ENCODE assay signal across 35 mouse cellular contexts in the genomic region with DNA sequence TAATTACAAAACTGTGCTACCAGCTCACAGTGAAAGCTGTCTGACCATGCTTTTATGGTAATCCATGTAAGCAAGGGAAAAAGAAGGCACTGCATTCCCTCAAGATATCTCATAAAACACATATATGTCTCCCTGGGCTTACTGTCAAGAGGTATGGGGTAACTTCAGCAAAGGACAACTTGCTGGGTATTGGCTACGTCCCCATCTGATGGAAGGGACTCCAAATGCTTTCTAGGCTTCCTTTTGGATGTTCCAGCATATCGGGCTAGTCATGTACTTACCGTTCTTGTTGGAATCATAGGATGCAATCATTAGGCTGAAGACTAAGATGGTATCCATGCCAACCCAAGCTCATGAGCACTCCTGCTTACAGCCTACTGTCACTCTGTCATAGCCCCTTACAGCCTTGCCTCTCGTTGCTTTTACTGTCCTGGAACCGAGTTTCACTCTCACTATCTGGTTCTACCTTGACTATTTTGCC. TPM values are rescaled to one million over a fixed set of nuclear protein-coding genes. Genes with fewer than 3 reads are reported as not detected.
DNase-seq lines count a peak whose midpoint lies in the region; ATAC-seq and TF ChIP-seq lines count a peak whose summit lies in the region.
"Had no signal": no experiment of that assay in that cellular context is flagged by ENCODE, and none has a peak within 500 bp of the region (broad histone marks: within the 10 kb centered on the region; RNA-seq: fewer than 3 reads in every experiment).

A gene (minus strand): TSS at position 431 of the 481 bp plus-strand sequence.

- no peak within 1 kb of the TSS for H3K27ac ChIP-seq in CH12.LX (ENCODE audit: insufficient read depth, low read depth)
- H3K27ac ChIP-seq in intestine, embryonic 16.5 days (ENCODE audit: low read length) = no peak within 1 kb of the TSS; the same call in 1 of the 2 replicates
- peak within 1 kb of the TSS; percentile 90 for H3K27ac ChIP-seq in small intestine, adult 2 months (ENCODE audit: insufficient read depth, low read depth, low read length)
- H3K27ac ChIP-seq: embryonic facial prominence, embryonic 10.5 days; embryonic facial prominence, embryonic 13.5 days; forebrain, embryonic 10.5 days; forebrain, embryonic 13.5 days; heart, embryonic 15.5 days; hindbrain, embryonic 14.5 days; hindbrain, postnatal 0 days had no signal

- no peak for DNase-seq in CH12.LX (ENCODE audit: extremely low read depth)
- peak; percentile 97 for DNase-seq in fat pad, adult 2 months (ENCODE audit: extremely low read depth, low read depth, low spot score)
- DNase-seq in lung, postnatal 36 days = no peak
- DNase-seq: adrenal gland, adult 8-10 months; adrenal gland, postnatal 25 days; cerebellum, adult 11-12 months; cerebellum, adult 8-10 months; cerebellum, postnatal 10 days; cerebellum, postnatal 36 days; embryo, embryonic 11 days; gastrocnemius, adult 2 months; gastrocnemius, postnatal 14 days; heart, adult 18-20 months; heart, postnatal 14 days; heart, postnatal 4 days had no signal

- H3K4me2 ChIP-seq in CH12.LX (ENCODE audit: insufficient read depth, low read depth, poor library complexity, severe bottlenecking) = no peak within 1 kb of the TSS
- H3K4me2 ChIP-seq in intestine, embryonic 16.5 days (ENCODE audit: low read depth, low read length) = no peak within 1 kb of the TSS
- H3K4me2 ChIP-seq: embryonic facial prominence, embryonic 13.5 days; forebrain, embryonic 13.5 days; hindbrain, embryonic 14.5 days had no signal

- H3K9ac ChIP-seq in CH12.LX (ENCODE audit: insufficient read depth, low read depth) = 0 out of 2 replicates have a peak within 1 kb of the TSS, but pooled peaks have one; percentile 59
- H3K9ac ChIP-seq in intestine, embryonic 16.5 days (ENCODE audit: low read depth, low read length) = no peak within 1 kb of the TSS
- H3K9ac ChIP-seq: embryonic facial prominence, embryonic 13.5 days; forebrain, embryonic 13.5 days; hindbrain, embryonic 14.5 days had no signal

- H3K4me1 ChIP-seq in CH12.LX (ENCODE audit: control insufficient read depth in 1 of 2, insufficient read depth in 2 of 2) = peaks cover 3 to 7% of the 10 kb centered on the region in 2 experiments; a peak in 2 of 4 replicates
- peaks cover 18% of the 10 kb centered on the region for H3K4me1 ChIP-seq in intestine, embryonic 16.5 days (ENCODE audit: control insufficient read depth, insufficient read depth, low read length)
- H3K4me1 ChIP-seq in small intestine, adult 2 months (ENCODE audit: control insufficient read depth, insufficient read depth, insufficient read length, low read length) = peaks cover 17% of the 10 kb centered on the region
- H3K4me1 ChIP-seq: embryonic facial prominence, embryonic 10.5 days; embryonic facial prominence, embryonic 13.5 days; heart, embryonic 12.5 days; heart, embryonic 15.5 days had no signal

- TF ChIP-seq EP300 in CH12.LX (IDR thresholded peaks at IDR 0.05; ENCODE audit: low read length) = no peak

- H3K27me3 ChIP-seq in CH12.LX (replicated peaks) = peaks cover 9% of the 10 kb centered on the region
- no peaks in the 10 kb centered on the region for H3K27me3 ChIP-seq in intestine, embryonic 16.5 days (replicated peaks; ENCODE audit: control insufficient read depth, insufficient read depth, low read length)
- H3K27me3 ChIP-seq in small intestine, adult 2 months (ENCODE audit: control insufficient read depth, insufficient read depth, low read length) = no peaks in the 10 kb centered on the region
- H3K27me3 ChIP-seq: embryonic facial prominence, embryonic 13.5 days; forebrain, embryonic 13.5 days; heart, embryonic 12.5 days; heart, embryonic 15.5 days had no signal

- TF ChIP-seq POLR2A in CH12.LX (IDR thresholded peaks at IDR 0.05; ENCODE audit: low read depth, low read length) = no peak
- TF ChIP-seq POLR2A in small intestine, adult 2 months (IDR thresholded peaks at IDR 0.05; ENCODE audit: low read depth, low read length) = no peak

- TF ChIP-seq RAD21 in CH12.LX (IDR thresholded peaks at IDR 0.05; ENCODE audit: low read depth, low read length) = no peak

- in situ Hi-C loops in CH12.LX (cut with MboI; ENCODE audit: low pct_ligation_motif_present, low pct_unique_long_range_greater_than_20kb, low sequenced_read_pairs) = loop anchor here (25.0 kb wide), 1 partner anchor 645 kb away; a partner anchor contains a TSS

- H3K79me2 ChIP-seq in CH12.LX (replicated peaks; ENCODE audit: control insufficient read depth, extremely low read depth, insufficient read depth, poor library complexity, severe bottlenecking) = no peaks in the 10 kb centered on the region

- H3K9me3 ChIP-seq in CH12.LX (replicated peaks; ENCODE audit: low read length) = no peaks in the 10 kb centered on the region
- H3K9me3 ChIP-seq in intestine, embryonic 16.5 days (ENCODE audit: control insufficient read depth, low read length) = no peaks in the 10 kb centered on the region
- H3K9me3 ChIP-seq: embryonic facial prominence, embryonic 10.5 days; embryonic facial prominence, embryonic 13.5 days; forebrain, embryonic 10.5 days; forebrain, embryonic 13.5 days; heart, embryonic 12.5 days; heart, embryonic 15.5 days had no signal

- dilution Hi-C loops in CH12.LX (cut with MboI; ENCODE audit: extremely low pct_ligation_motif_present, extremely low pct_unique_long_range_greater_than_20kb, low sequenced_read_pairs) = no loop called here

- no peaks in the 10 kb centered on the region for H3K36me3 ChIP-seq in CH12.LX (replicated peaks in 1 of 2; ENCODE audit: control insufficient read depth in 1 of 2, insufficient read depth in 1 of 2, low read length in 1 of 2)
- no peaks in the 10 kb centered on the region for H3K36me3 ChIP-seq in intestine, embryonic 16.5 days (ENCODE audit: control insufficient read depth, insufficient read depth, low read length)
- H3K36me3 ChIP-seq in small intestine, adult 2 months (ENCODE audit: control insufficient read depth, insufficient read depth, low read length) = peaks cover 9% of the 10 kb centered on the region
- H3K36me3 ChIP-seq: embryonic facial prominence, embryonic 10.5 days; embryonic facial prominence, embryonic 13.5 days; forebrain, embryonic 10.5 days; heart, embryonic 12.5 days; heart, embryonic 15.5 days had no signal

- no peak for TF ChIP-seq CTCF in CH12.LX (conservative IDR thresholded peaks at IDR 0.05 in 1 of 2, IDR thresholded peaks at IDR 0.05 in 1 of 2; ENCODE audit: low read depth in 2 of 2, low read length in 2 of 2)
- no peak for TF ChIP-seq CTCF in small intestine, adult 2 months (IDR thresholded peaks at IDR 0.05; ENCODE audit: extremely low read depth, insufficient read length, insufficient replicate concordance, low read depth, low read length)

- no peak within 1 kb of the TSS for H3K4me3 ChIP-seq in CH12.LX (replicated peaks in 1 of 3; ENCODE audit: low read depth in 2 of 3, low read length in 2 of 3, poor library complexity in 1 of 3)
- no peak within 1 kb of the TSS for H3K4me3 ChIP-seq in intestine, embryonic 16.5 days (ENCODE audit: low read length)
- no peak within 1 kb of the TSS for H3K4me3 ChIP-seq in small intestine, adult 2 months (ENCODE audit: low read depth, low read length)
- H3K4me3 ChIP-seq: embryonic facial prominence, embryonic 10.5 days; embryonic facial prominence, embryonic 13.5 days; erythroblast, embryonic 14.5 days; forebrain, embryonic 10.5 days; forebrain, embryonic 13.5 days; heart, embryonic 15.5 days had no signal

- ATAC-seq in intestine, embryonic 16.5 days = peak; percentile 48; the same call in 1 of the 2 replicates
- ATAC-seq in monocyte, adult 5-6 weeks (replicated peaks; ENCODE audit: insufficient number of reproducible peaks, low FRiP score, low TSS enrichment, poor library complexity, severe bottlenecking) = no peak
- ATAC-seq: activated CD4-positive, CD25-positive, alpha-beta regulatory T cell, adult 4 months; CD4-positive, CD25-positive, alpha-beta regulatory T cell, adult 4 months; forebrain, embryonic 13.5 days; forebrain, embryonic 16.5 days; hindbrain, postnatal 0 days had no signal

- 71% methylated on average over 5 of the region's 5 CpGs for WGBS in intestine, embryonic 16.5 days
- 39% methylated on average over 5 of the region's 5 CpGs for WGBS in small intestine, adult 2 months

TF ChIP-seq in CH12.LX, 34 proteins besides CTCF, POLR2A, EP300 and RAD21:
- TF ChIP-seq CHD2 (IDR thresholded peaks at IDR 0.05; ENCODE audit: low read length) (no peak), TCF12 (IDR thresholded peaks at IDR 0.05; ENCODE audit: low read depth, low read length) (no peak), ZKSCAN1 (IDR thresholded peaks at IDR 0.05; ENCODE audit: borderline replicate concordance, low read depth, low read length) (no peak), IRF4 (IDR thresholded peaks at IDR 0.05; ENCODE audit: low read depth, low read length) (no peak), NELFE (IDR thresholded peaks at IDR 0.05; ENCODE audit: low read depth, low read length) (no peak), USF1 (IDR thresholded peaks at IDR 0.05; ENCODE audit: low read depth, low read length) (no peak), MYC (IDR thresholded peaks at IDR 0.05; ENCODE audit: low read depth, low read length) (no peak), JUN (IDR thresholded peaks at IDR 0.05; ENCODE audit: insufficient read depth, low read depth, low read length) (no peak), ELF1 (IDR thresholded peaks at IDR 0.05; ENCODE audit: low read depth, low read length) (no peak), MAZ (IDR thresholded peaks at IDR 0.05; ENCODE audit: low read depth, low read length) (no peak), GABPA (IDR thresholded peaks at IDR 0.05; ENCODE audit: insufficient replicate concordance, low read depth, low read length) (no peak), PAX5 (IDR thresholded peaks at IDR 0.05; ENCODE audit: low read length) (no peak), E2F4 (IDR thresholded peaks at IDR 0.05; ENCODE audit: insufficient replicate concordance, low read depth, low read length) (no peak), CHD1 (IDR thresholded peaks at IDR 0.05; ENCODE audit: low read depth, low read length) (no peak), MXI1 (IDR thresholded peaks at IDR 0.05; ENCODE audit: low read depth, low read length) (no peak), UBTF (IDR thresholded peaks at IDR 0.05; ENCODE audit: low read depth, low read length) (no peak), ETS1 (conservative IDR thresholded peaks at IDR 0.05; ENCODE audit: low read depth, low read length) (no peak), USF2 (conservative IDR thresholded peaks at IDR 0.05; ENCODE audit: low read depth, low read length) (no peak)

RNA-seq across cellular contexts. Expression of the gene that starts here (rescaled TPM):
- not detected in 2 replicates for total RNA-seq in CH12.LX (2012; rRNA removed)
- total RNA-seq in CH12.LX (2014; rRNA removed) = not detected in 2 replicates
- not detected in 2 replicates for polyA plus RNA-seq in CH12.LX (2012; ENCODE audit: insufficient read length, low read depth)
- 0.17 TPM in 1 of 2 replicates, not detected in the other for polyA plus RNA-seq in intestine, embryonic 16.5 days (2015; fragmentation: Nextera tagmentation; extraction: Ambion mirVana)
- polyA plus RNA-seq in small intestine, adult 2 months (2012; rRNA removed) = 1.9 and 10.0 TPM in 2 replicates
- not detected in 3 replicates for total RNA-seq in monocyte, adult 5-6 weeks (2017)
- total RNA-seq: adrenal gland, postnatal 25 days; ES-E14; gastrocnemius, adult 2 months; gastrocnemius, postnatal 14 days; gastrocnemius, postnatal 4 days; heart, adult 18-20 months; heart, postnatal 14 days; heart, postnatal 4 days; hindbrain, postnatal 0 days had no signal
- polyA plus RNA-seq: activated CD4-positive, CD25-positive, alpha-beta regulatory T cell, adult 4 months; C2C12; CD4-positive, CD25-positive, alpha-beta regulatory T cell, adult 4 months; cortical plate, adult 2 months; embryonic facial prominence, embryonic 10.5 days; embryonic facial prominence, embryonic 13.5 days; erythroblast, embryonic 14.5 days; forebrain, embryonic 10.5 days; forebrain, embryonic 13.5 days; forebrain, embryonic 16.5 days; heart, embryonic 12.5 days; heart, embryonic 15.5 days; hindbrain, embryonic 11.5 days; hindbrain, embryonic 14.5 days; hindbrain, postnatal 0 days had no signal

Comparison
In these comparisons a context has a peak if more than half of its experiments do, and no peak if none do; other contexts are left out.
1. Peak in ATAC-seq in intestine, embryonic 16.5 days; RNA of the gene not detected or under 1 TPM.